Mouse (Mus musculus) CH12.LX (cell line): ENCODE data around the gene Srd5a2.

ENCODE experiments used
- CTCF ChIP-seq, 2 experiments: IDR thresholded peaks in 1 of 2; conservative IDR thresholded peaks in 1 of 2; 2 replicates each; pipeline ENCODE4 v1.5.1; 2011 to 2012; ENCODE audit warnings: low read depth in 2 of 2, low read length in 2 of 2, improper control_type of control experiment in 1 of 2, inconsistent platforms in 1 of 2, mild to moderate bottlenecking in 1 of 2, moderate library complexity in 1 of 2
- EP300 ChIP-seq: IDR thresholded peaks from 2 replicates; pipeline ENCODE4 v1.6.1; 2011; ENCODE audit warnings: low read length, improper control_type of control experiment
- GABPA ChIP-seq: IDR thresholded peaks from 2 replicates; pipeline ENCODE4 v1.6.1; 2012; ENCODE audit warnings: low read depth, low read length, improper control_type of control experiment, inconsistent platforms; ENCODE audit not compliant: insufficient replicate concordance
- MYC ChIP-seq: IDR thresholded peaks from 2 replicates; pipeline ENCODE4 v1.6.1; 2011; ENCODE audit warnings: low read depth, mild to moderate bottlenecking, improper control_type of control experiment, low read length
- PAX5 ChIP-seq: IDR thresholded peaks from 2 replicates; pipeline ENCODE4 v1.6.1; 2012; ENCODE audit warnings: low read length, inconsistent platforms, mixed read lengths
- POLR2A ChIP-seq: IDR thresholded peaks from 2 replicates; pipeline ENCODE4 v1.6.1; 2011; ENCODE audit warnings: low read depth, mild to moderate bottlenecking, improper control_type of control experiment, low read length
- SMC3 ChIP-seq: IDR thresholded peaks from 2 replicates; pipeline ENCODE4 v1.6.1; 2011; ENCODE audit warnings: low read depth, low read length, improper control_type of control experiment
- USF1 ChIP-seq: IDR thresholded peaks from 2 replicates; pipeline ENCODE4 v1.6.1; 2014; ENCODE audit warnings: low read depth, mild to moderate bottlenecking, inconsistent platforms, low read length, improper control_type of control experiment
- USF2 ChIP-seq: conservative IDR thresholded peaks from 2 replicates; pipeline ENCODE4 v1.6.1; 2011; ENCODE audit warnings: low read depth, low read length, improper control_type of control experiment

DNA sequence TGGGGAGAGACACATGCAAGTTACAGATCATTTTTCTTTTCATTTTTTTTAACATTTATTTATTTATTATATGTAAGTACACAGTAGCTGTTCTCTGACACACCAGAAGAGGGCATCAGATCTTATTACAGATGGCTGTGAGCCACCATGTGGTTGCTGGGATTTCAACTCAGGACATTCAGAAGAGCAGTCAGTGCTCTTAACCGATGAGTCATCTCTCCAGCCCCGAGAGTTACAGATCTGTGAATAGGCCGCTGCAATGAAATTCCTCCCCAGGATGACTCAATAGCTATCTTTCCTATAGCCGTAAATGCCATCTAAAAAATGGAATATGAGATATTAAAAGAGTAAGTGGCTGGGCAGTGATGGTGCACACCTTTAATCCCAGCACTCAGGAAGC is 35.7 kb upstream of the Srd5a2 start:
- no peak for TF ChIP-seq SMC3
- no peak for TF ChIP-seq EP300
- no peak for TF ChIP-seq GABPA
- TF ChIP-seq USF1, result no peak
- 0 out of 4 replicates have a peak, but pooled peaks of 1 of the 2 experiments have one; percentile 7 for TF ChIP-seq CTCF (conservative IDR thresholded peaks at IDR 0.05 in 1 of 2, IDR thresholded peaks at IDR 0.05 in 1 of 2; ENCODE audit: low read depth in 2 of 2, low read length in 2 of 2)
- TF ChIP-seq MYC, result no peak
- no peak for TF ChIP-seq POLR2A
- TF ChIP-seq USF2, result no peak
- no peak for TF ChIP-seq PAX5
